Mouse (Mus musculus) layer of hippocampus, adult 9-11 months (tissue): Measurements from ENCODE around the gene Pfn1.

Experiments
- DNase-seq: peaks from one replicate; pipeline ENCODE4 v3.0.0; 2022

Gene Pfn1

GRCm38 (mm10) chr11:70653345-70654197 lies 873 bp downstream of the Pfn1 start:
- DNase-seq: peak; percentile 44

GRCm38 (mm10) chr11:70652884-70653344 lies 1.5 kb downstream of the Pfn1 start:
- no peak for DNase-seq

GRCm38 (mm10) chr11:70652029-70652883 lies 2.2 kb downstream of the Pfn1 start:
- DNase-seq: peak; percentile 14

- peak; percentile 2 for DNase-seq
These were observed 3.1 kb downstream of the Pfn1 start for GRCm38 (mm10) chr11:70651391-70651790.

GRCm38 (mm10) chr11:70650322-70651175 lies 3.9 kb downstream of the Pfn1 start:
- DNase-seq: peak; percentile 16

GRCm38 (mm10) chr11:70649185-70649734 lies 5.2 kb downstream of the Pfn1 start:
- no peak for DNase-seq

GRCm38 (mm10) chr11:70648512-70648911 lies 5.9 kb downstream of the Pfn1 start:
- DNase-seq: no peak

- DNase-seq: no peak
These were observed 6.6 kb downstream of the Pfn1 start for GRCm38 (mm10) chr11:70647716-70648420.

- DNase-seq: peak; percentile 97
These were observed 7.5 kb downstream of the Pfn1 start, which contains the start of the genes Rnf167 and Slc25a11 for GRCm38 (mm10) chr11:70646691-70647650. Gene Rnf167 (plus strand): TSS chr11:70647235. Gene Slc25a11 (minus strand): TSS chr11:70647479.

GRCm38 (mm10) chr11:70646259-70646555 lies 8.2 kb downstream of the Pfn1 start:
- DNase-seq: no peak

GRCm38 (mm10) chr11:70645461-70646258 lies 8.8 kb downstream of the Pfn1 start:
- DNase-seq: no peak

GRCm38 (mm10) chr11:70644564-70645103 lies 9.8 kb downstream of the Pfn1 start:
- no peak for DNase-seq

GRCm38 (mm10) chr11:70643051-70643450 lies 11.4 kb downstream of the Pfn1 start:
- DNase-seq: no peak

- DNase-seq: no peak
These were observed 13.2 kb downstream of the Pfn1 start for GRCm38 (mm10) chr11:70641241-70641640.

- DNase-seq: no peak
These were observed 14.5 kb downstream of the Pfn1 start for GRCm38 (mm10) chr11:70639976-70640375.

- DNase-seq: no peak
These were observed 15.6 kb downstream of the Pfn1 start, which contains the start of gene Gp1ba for GRCm38 (mm10) chr11:70638714-70639278. Gene Gp1ba (plus strand): TSS chr11:70639122.

- DNase-seq: no peak
These were observed 16.2 kb downstream of the Pfn1 start for GRCm38 (mm10) chr11:70638293-70638692.

GRCm38 (mm10) chr11:70637764-70638163 lies 16.7 kb downstream of the Pfn1 start:
- DNase-seq: no peak

GRCm38 (mm10) chr11:70635601-70636000 lies 18.8 kb downstream of the Pfn1 start:
- no peak for DNase-seq
